Mouse (Mus musculus): ENCODE data around the gene Lce1d. TPM values are rescaled to one million over a fixed set of nuclear protein-coding genes. Genes with fewer than 3 reads are reported as not detected.

Lce1d gene
- polyA plus RNA-seq, 1 experiment from 2014 or later, result not detected

DNA sequence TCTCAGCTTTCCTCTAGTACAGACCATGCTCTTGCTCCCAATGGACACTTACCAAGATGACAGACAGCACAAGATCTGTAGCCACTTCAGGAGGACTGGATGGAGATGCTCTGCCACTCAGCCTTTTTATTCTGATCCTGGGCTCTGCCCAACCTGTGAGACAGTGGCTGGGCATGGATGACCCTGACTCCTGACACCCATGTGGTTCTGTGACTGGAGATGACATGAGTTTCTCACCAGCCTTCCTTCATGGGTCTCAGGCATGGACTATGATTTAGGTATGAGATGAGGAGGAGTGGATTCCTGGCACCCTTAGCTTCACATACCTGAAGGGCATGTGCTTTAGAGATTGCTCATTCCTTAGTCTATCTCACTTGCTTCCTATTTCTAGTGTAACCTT, 30.2 kb downstream of the Lce1d start, which contains the start of gene Lce1b:
TSS of gene Lce1b (minus strand) at position 101 of the 400 bp plus-strand sequence.
- no peak for ATAC-seq (ENCODE audit: insufficient read depth, low FRiP score)
- H3K27ac ChIP-seq (ENCODE audit: low read length), result no peak within 1 kb of the TSS
- H3K9me3 ChIP-seq (replicated peaks; ENCODE audit: control insufficient read depth, low read length), result no peaks in the 10 kb centered on the region
- H3K4me1 ChIP-seq (ENCODE audit: control insufficient read depth, insufficient read depth, low read length), result no peaks in the 10 kb centered on the region
- no peaks in the 10 kb centered on the region for H3K36me3 ChIP-seq (ENCODE audit: control insufficient read depth, insufficient read depth, low read length)
- no peak within 1 kb of the TSS for H3K4me3 ChIP-seq (replicated peaks; ENCODE audit: low read length)
- H3K27me3 ChIP-seq (ENCODE audit: control insufficient read depth, insufficient read depth, low read length), result no peaks in the 10 kb centered on the region
- H3K9ac ChIP-seq (ENCODE audit: low read length), result no peak within 1 kb of the TSS
- no peak within 1 kb of the TSS for H3K4me2 ChIP-seq (ENCODE audit: low read depth, low read length)

- no peak within 1 kb of the TSS for H3K27ac ChIP-seq (ENCODE audit: low read length)
- no peaks in the 10 kb centered on the region for H3K27me3 ChIP-seq (ENCODE audit: control insufficient read depth, insufficient read depth, low read length)
- no peaks in the 10 kb centered on the region for H3K36me3 ChIP-seq (ENCODE audit: control insufficient read depth, insufficient read depth, low read length)
- no peaks in the 10 kb centered on the region for H3K4me1 ChIP-seq (ENCODE audit: control insufficient read depth, insufficient read depth, low read length)
- no peaks in the 10 kb centered on the region for H3K9me3 ChIP-seq (replicated peaks; ENCODE audit: control insufficient read depth, low read length)
- 83% methylated on average over 1 of the region's 1 CpGs for WGBS
- H3K4me2 ChIP-seq (ENCODE audit: low read depth, low read length), result no peak within 1 kb of the TSS
- H3K4me3 ChIP-seq (replicated peaks; ENCODE audit: low read length), result no peak within 1 kb of the TSS
- no peak within 1 kb of the TSS for H3K9ac ChIP-seq (ENCODE audit: low read length)
- no peak for ATAC-seq (ENCODE audit: insufficient read depth, low FRiP score)
Observed at GRCm38 (mm10) chr3:92648207-92648606, 38.8 kb downstream of the Lce1d start, which contains the start of gene Lce1a1. Gene Lce1a1, minus strand, starts transcription at chr3:92648307.

DNA sequence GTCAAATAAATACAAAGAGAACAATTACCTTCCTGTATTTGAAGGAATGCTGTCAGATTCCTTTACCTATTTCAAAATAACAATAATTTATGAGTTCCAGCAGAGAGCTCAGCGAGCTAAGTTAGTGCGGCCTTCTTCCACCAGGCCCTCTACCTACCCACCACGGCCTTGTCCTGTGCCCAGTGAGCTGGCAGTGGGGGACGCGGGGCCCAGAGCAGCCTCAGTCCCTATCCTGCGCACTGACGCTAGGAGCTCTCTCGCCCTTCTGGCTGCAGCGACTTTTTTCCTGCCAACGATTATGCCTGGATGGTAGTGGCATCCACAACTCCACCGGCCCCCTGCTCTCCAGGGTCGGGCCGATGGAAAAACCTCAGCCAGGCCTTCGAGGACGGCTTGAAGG, 47.2 kb downstream of the Lce1d start:
- Histone ChIP-seq H3K27ac (ENCODE audit: low read length) (no peak overlapping the region), H3K27me3 (ENCODE audit: control insufficient read depth, insufficient read depth, low read length) (no peaks in the 10 kb centered on the region), H3K9me3 (replicated peaks; ENCODE audit: control insufficient read depth, low read length) (no peaks in the 10 kb centered on the region), H3K4me3 (replicated peaks; ENCODE audit: low read length) (no peak overlapping the region), H3K4me2 (ENCODE audit: low read depth, low read length) (no peak overlapping the region), H3K9ac (ENCODE audit: low read length) (no peak overlapping the region), H3K4me1 (ENCODE audit: control insufficient read depth, insufficient read depth, low read length) (no peaks in the 10 kb centered on the region), H3K36me3 (ENCODE audit: control insufficient read depth, insufficient read depth, low read length) (no peaks in the 10 kb centered on the region)
- ATAC-seq (ENCODE audit: insufficient read depth, low FRiP score), result no peak
- WGBS, result 89% methylated on average over 15 of the region's 15 CpGs

- Histone ChIP-seq H3K27me3 (ENCODE audit: control insufficient read depth, insufficient read depth, low read length) (no peaks in the 10 kb centered on the region), H3K4me2 (ENCODE audit: low read depth, low read length) (no peak overlapping the region), H3K4me3 (replicated peaks; ENCODE audit: low read length) (no peak overlapping the region), H3K9me3 (replicated peaks; ENCODE audit: control insufficient read depth, low read length) (no peaks in the 10 kb centered on the region), H3K27ac (ENCODE audit: low read length) (no peak overlapping the region), H3K9ac (ENCODE audit: low read length) (no peak overlapping the region), H3K36me3 (ENCODE audit: control insufficient read depth, insufficient read depth, low read length) (no peaks in the 10 kb centered on the region), H3K4me1 (ENCODE audit: control insufficient read depth, insufficient read depth, low read length) (no peaks in the 10 kb centered on the region)
- WGBS, result 61% methylated on average over 3 of the region's 3 CpGs
- no peak for ATAC-seq (ENCODE audit: insufficient read depth, low FRiP score)
Observed at GRCm38 (mm10) chr3:92638653-92638991, 48.4 kb downstream of the Lce1d start.

DNA sequence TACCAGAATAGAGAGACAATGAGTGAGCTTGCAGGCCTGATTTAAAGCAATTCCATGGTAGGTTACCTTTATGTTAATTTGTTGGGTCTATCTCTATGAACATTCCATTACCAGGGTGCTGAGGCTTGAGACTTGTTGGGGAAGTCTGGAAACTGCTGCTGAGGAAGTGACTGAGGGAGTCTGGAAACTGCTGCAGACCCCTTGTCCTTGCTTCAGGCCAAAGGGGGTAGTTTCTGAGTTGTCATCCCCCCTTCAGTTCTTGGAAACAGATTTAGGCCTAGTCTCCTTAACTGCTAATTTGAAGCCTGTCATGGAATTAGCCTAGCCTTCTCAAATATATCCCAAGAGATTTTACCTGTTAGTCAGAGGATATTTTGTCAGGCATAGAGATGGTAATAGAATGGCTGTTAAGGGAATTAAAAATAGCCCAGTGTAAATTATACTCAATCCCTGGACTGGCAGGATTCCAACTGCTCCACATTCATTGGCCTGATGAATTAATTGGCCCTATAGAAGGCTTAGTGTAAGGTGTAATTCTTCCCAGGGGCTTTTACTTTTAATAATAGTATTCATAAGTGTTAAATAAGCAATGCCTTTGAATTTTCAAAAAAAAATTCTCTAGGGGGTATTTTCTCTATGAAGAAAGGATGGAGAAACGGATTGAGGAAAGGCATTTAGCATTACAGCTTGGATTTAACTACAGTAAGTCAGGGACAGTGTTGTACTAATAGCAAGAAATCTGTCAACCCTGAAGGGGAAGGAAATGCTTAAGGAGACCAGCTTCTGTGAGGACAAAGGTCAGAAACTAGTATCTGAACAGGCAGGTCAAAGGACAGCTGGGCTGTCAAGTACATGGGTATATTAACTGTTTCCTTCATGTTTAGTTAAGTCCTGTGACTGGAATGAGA, 49.0 kb downstream of the Lce1d start:
- Histone ChIP-seq H3K27me3 (ENCODE audit: control insufficient read depth, insufficient read depth, low read length) (no peaks in the 10 kb centered on the region), H3K4me1 (ENCODE audit: control insufficient read depth, insufficient read depth, low read length) (no peaks in the 10 kb centered on the region), H3K4me2 (ENCODE audit: low read depth, low read length) (no peak overlapping the region), H3K36me3 (ENCODE audit: control insufficient read depth, insufficient read depth, low read length) (no peaks in the 10 kb centered on the region), H3K9ac (ENCODE audit: low read length) (no peak overlapping the region), H3K9me3 (replicated peaks; ENCODE audit: control insufficient read depth, low read length) (no peaks in the 10 kb centered on the region), H3K27ac (ENCODE audit: low read length) (no peak overlapping the region), H3K4me3 (replicated peaks; ENCODE audit: low read length) (no peak overlapping the region)
- WGBS, result 39% methylated on average over 1 of the region's 1 CpGs
- ATAC-seq (ENCODE audit: insufficient read depth, low FRiP score), result no peak

Other genes starting within 250 kb of the Lce1d start
- gene Sprr1b, start 248.4 kb downstream of the Lce1d start, polyA plus RNA-seq (2015; fragmentation: Nextera tagmentation; extraction: Ambion mirVana), result 3.8 and 9.8 TPM in 2 replicates
- gene Sprr3, start 228.5 kb downstream of the Lce1d start, polyA plus RNA-seq (2015; fragmentation: Nextera tagmentation; extraction: Ambion mirVana), result 354 and 827 TPM in 2 replicates
- gene Sprr1a, start 201.3 kb downstream of the Lce1d start, polyA plus RNA-seq (2015; fragmentation: Nextera tagmentation; extraction: Ambion mirVana), result 466 and 940 TPM in 2 replicates
- not detected in 2 replicates for gene Sprr4, start 186.7 kb downstream of the Lce1d start, polyA plus RNA-seq (2015; fragmentation: Nextera tagmentation; extraction: Ambion mirVana)
- not detected in 2 replicates for gene 2310046K23Rik, start 152.7 kb downstream of the Lce1d start, polyA plus RNA-seq (2015; fragmentation: Nextera tagmentation; extraction: Ambion mirVana)
- gene Ivl, start 113.5 kb downstream of the Lce1d start, polyA plus RNA-seq (2015; fragmentation: Nextera tagmentation; extraction: Ambion mirVana), result 1.3 and 2.0 TPM in 2 replicates
- gene Smcp, start 98.2 kb downstream of the Lce1d start, polyA plus RNA-seq (2015; fragmentation: Nextera tagmentation; extraction: Ambion mirVana), result 1.4 and 1.7 TPM in 2 replicates
- not detected in 2 replicates for gene 2210017I01Rik, start 79.7 kb downstream of the Lce1d start, polyA plus RNA-seq (2015; fragmentation: Nextera tagmentation; extraction: Ambion mirVana)
- not detected in 2 replicates for gene Lce6a, start 65.5 kb downstream of the Lce1d start, polyA plus RNA-seq (2015; fragmentation: Nextera tagmentation; extraction: Ambion mirVana)
- gene Lce1a1, start 38.9 kb downstream of the Lce1d start, polyA plus RNA-seq (2015; fragmentation: Nextera tagmentation; extraction: Ambion mirVana), result 0.40 TPM in 1 of 2 replicates, not detected in the other
- not detected in 2 replicates for gene Lce1b, start 30.3 kb downstream of the Lce1d start, polyA plus RNA-seq (2015; fragmentation: Nextera tagmentation; extraction: Ambion mirVana)
- gene Lce1a2, start 16.9 kb downstream of the Lce1d start, polyA plus RNA-seq (2015; fragmentation: Nextera tagmentation; extraction: Ambion mirVana), result 0.26 and 0.45 TPM in 2 replicates
- 0.19 TPM in 1 of 2 replicates, not detected in the other for gene Lce1c, start 8.0 kb downstream of the Lce1d start, polyA plus RNA-seq (2015; fragmentation: Nextera tagmentation; extraction: Ambion mirVana)
- gene Lce1e, start 21.9 kb upstream of the Lce1d start, polyA plus RNA-seq (2015; fragmentation: Nextera tagmentation; extraction: Ambion mirVana), result not detected in 2 replicates
- gene Lce1f, start 33.1 kb upstream of the Lce1d start, polyA plus RNA-seq (2015; fragmentation: Nextera tagmentation; extraction: Ambion mirVana), result not detected in 2 replicates
- gene Gm38119, start 51.9 kb upstream of the Lce1d start, polyA plus RNA-seq (2015; fragmentation: Nextera tagmentation; extraction: Ambion mirVana), result not detected in 2 replicates
- not detected in 2 replicates for gene Lce1g, start 65.1 kb upstream of the Lce1d start, polyA plus RNA-seq (2015; fragmentation: Nextera tagmentation; extraction: Ambion mirVana)
- not detected in 2 replicates for gene Lce1h, start 77.9 kb upstream of the Lce1d start, polyA plus RNA-seq (2015; fragmentation: Nextera tagmentation; extraction: Ambion mirVana)
- 0.32 TPM in 1 of 2 replicates, not detected in the other for gene Lce1i, start 91.7 kb upstream of the Lce1d start, polyA plus RNA-seq (2015; fragmentation: Nextera tagmentation; extraction: Ambion mirVana)
- not detected in 2 replicates for gene Lce1j, start 103.3 kb upstream of the Lce1d start, polyA plus RNA-seq (2015; fragmentation: Nextera tagmentation; extraction: Ambion mirVana)
- not detected in 2 replicates for gene Lce1k, start 120.7 kb upstream of the Lce1d start, polyA plus RNA-seq (2015; fragmentation: Nextera tagmentation; extraction: Ambion mirVana)
- 0.84 and 1.4 TPM in 2 replicates for gene Kprp, start 140.0 kb upstream of the Lce1d start, polyA plus RNA-seq (2015; fragmentation: Nextera tagmentation; extraction: Ambion mirVana)
- not detected in 2 replicates for gene Lce1l, start 164.1 kb upstream of the Lce1d start, polyA plus RNA-seq (2015; fragmentation: Nextera tagmentation; extraction: Ambion mirVana)
- gene 2310050C09Rik, start 183.0 kb upstream of the Lce1d start, polyA plus RNA-seq (2015; fragmentation: Nextera tagmentation; extraction: Ambion mirVana), result not detected in 2 replicates
- 7.5 and 10.8 TPM in 2 replicates for gene Lce3a, start 239.0 kb upstream of the Lce1d start, polyA plus RNA-seq (2015; fragmentation: Nextera tagmentation; extraction: Ambion mirVana)
- 1.7 and 2.1 TPM in 2 replicates for gene Lce3b, start 245.8 kb upstream of the Lce1d start, polyA plus RNA-seq (2015; fragmentation: Nextera tagmentation; extraction: Ambion mirVana)